Mouse (Mus musculus): ENCODE measurements around the gene Hexa.

The Hexa gene

DNA sequence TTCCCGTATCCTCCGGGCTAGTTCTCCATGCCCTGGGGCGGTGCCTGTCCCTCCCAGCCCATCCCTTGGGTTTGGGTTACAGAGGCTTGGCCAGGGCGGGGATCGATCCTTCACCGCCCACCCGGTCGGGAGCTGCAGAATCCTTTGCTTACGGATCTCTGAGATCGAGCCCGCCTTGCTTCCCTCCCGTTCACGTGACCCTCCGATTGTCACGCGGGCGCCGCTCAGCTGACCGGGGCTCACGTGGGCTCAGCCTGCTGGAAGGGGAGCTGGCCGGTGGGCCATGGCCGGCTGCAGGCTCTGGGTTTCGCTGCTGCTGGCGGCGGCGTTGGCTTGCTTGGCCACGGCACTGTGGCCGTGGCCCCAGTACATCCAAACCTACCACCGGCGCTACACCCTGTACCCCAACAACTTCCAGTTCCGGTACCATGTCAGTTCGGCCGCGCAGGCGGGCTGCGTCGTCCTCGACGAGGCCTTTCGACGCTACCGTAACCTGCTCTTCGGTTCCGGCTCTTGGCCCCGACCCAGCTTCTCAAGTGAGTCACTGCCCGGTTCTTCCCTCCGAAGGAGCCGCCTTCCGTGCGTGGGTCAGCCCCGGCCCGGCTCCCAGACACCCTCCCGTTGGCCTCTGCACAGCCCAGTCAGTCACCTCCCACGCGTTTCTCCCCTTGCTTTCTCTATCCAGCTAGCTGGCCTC, at the start of gene Hexa, which contains the start of gene Tmem202:
Gene Hexa, plus strand, starts transcription at position 100 of the 697 bp plus-strand sequence.
Gene Tmem202, minus strand, starts transcription at position 407 of the 697 bp plus-strand sequence.
- DNase-seq (ENCODE audit: low spot score) = peak; percentile 84

DNA sequence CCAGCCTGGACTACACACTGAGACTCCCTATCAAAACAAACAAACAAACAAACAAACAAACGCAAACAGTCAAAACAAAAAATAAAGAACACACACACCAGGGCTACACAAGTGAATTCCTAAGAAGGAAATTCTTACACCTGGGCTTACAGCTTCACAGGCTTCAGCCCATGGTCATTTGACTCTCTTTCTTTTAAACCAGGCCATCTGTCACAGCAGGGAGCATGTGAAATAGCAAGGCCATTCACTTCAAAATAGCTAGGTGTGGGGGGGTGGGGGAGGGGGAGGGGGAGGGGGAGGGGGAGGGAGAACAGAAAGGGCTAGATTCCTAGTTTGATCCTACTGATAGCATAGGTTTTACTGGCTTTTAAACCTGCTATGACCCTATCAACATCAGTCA, 31.2 kb upstream of the Hexa start:
- no peak for DNase-seq (ENCODE audit: low spot score)

DNA sequence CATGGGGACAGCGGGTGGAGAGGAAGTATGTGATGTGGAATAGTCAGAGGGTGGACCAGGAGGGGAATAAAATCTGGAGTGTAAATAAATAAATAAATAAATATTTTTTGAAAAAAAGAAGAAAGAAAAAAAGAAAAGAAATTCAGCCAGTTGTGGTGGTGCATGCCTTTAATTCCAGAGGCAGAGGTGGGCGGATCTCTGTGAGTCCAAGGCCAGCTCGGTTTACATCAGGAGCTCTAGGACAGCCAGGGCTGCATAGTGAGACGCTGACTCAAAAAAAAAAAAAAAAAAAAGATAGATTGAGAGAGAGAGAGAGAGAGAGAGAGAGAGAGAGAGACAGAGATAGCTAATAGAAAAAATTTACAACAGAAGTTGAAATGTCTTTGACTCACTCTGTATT, 27.0 kb upstream of the Hexa start:
- no peak for DNase-seq (ENCODE audit: low spot score)

DNA sequence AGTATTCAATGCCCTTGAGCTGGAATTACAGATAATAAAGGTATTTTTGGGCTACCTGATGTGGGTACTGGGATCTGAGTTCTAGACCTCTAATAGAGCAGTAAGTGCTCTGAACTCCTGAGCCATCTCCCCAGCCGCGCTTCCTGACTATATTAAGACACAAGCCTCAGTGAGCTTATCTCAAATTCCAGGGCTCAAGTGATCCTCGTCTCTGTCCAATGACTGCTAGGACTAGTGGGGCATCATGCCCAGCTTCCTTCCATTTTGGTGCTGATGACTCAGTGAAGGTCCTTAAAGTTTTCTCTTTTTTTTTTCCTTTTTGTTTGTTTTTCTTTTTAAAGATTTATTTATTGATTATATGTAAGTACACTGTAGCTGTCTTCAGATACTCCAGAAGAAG, 24.3 kb upstream of the Hexa start:
- DNase-seq (ENCODE audit: low spot score) = no peak

DNA sequence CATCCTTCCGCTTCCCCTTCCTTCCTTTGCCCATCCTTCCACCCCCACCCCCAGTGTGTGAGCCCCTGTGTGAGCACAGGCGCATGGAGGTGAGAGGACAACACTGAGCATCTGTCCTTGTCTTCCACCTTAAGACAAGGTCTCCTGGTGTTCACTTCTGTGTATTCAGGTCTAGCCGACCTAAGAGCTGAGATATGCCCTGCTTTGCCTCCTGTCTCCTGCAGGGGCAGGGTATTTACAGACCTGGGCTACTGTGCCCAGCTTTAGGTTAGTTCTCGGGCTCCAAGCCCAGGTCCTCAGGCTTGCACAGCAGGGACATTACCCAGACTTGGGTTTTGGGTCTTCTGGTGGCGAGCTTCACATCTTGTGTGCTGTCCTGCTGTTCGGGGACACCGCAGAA, 22.2 kb upstream of the Hexa start:
- DNase-seq (ENCODE audit: low spot score) = no peak

DNA sequence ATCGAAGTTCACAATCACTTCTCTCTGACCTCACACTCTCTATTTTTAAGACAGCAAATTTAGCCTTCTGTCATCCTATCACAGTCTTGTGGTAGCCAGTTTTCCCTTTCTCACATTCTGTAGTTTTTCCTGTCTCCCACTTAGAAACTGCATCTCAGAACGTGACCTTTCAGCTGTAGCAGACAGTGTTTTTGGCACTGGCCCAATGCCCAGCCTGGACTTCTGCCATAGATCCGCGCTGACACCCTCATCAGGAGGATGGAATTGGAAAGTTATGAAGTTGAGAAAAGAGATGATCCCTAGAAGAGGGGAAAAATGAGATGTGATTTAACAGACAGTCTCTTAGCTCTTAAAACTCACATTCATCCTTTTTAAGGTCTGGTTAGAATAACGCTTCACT, 20.4 kb upstream of the Hexa start:
- no peak for DNase-seq (ENCODE audit: low spot score)

DNA sequence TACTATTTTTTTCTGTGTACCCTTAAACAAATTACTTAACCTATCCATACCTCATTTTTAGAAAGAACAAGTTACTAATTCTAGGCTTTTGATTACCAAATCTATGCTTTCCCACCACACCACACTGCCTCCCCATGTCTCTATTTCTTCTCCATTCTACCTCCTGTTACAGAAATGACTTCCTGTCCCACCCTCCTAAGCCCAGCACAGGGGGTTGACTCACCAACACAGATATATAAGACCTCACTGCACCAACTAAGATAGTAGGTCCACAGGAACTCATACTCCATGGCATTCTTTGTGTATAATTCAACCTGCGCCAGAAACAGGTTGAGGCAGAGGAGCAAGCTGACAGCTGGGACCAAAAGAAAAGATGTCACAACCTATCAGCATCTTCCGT, 19.9 kb upstream of the Hexa start:
- DNase-seq (ENCODE audit: low spot score) = no peak

DNA sequence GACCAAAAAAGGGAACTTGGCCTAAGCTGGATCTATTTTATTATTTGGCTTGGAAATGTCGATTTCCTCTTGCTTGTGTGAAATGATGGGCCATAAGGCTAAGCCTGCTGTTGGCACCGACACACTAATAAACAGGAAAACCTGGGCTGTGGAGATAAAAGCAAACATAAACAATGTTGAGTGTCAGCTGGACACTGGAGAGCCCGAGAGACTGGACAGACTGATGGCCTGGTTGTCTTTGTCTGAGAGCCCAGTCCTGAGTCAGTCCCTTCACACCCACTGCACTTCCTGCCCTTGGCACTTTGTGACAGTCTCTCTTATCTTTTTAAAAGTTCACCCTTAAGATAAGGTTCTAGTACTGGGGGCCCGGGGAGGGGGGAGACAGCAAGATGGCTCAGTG, 16.4 kb upstream of the Hexa start:
- DNase-seq (ENCODE audit: low spot score) = no peak

DNA sequence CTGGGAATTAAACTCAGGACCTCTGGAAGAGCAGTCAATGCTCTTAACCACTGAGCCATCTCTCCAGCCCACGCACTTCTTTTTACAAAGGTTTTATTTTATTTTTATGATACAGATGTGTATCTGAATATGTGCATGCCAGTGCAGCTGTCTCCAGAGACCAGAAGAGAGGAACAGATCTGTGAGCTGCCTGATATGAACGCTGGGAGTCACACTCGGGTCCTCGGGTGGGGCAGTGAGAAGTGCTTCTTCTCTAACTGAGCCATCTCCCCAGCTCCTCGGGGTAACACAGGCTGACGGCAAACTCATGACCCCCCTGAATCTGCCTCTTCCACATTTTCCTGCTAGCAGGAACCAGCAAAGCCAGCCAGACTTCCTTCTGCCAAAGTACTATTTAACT, 12.6 kb upstream of the Hexa start:
- no peak for DNase-seq (ENCODE audit: low spot score)

DNA sequence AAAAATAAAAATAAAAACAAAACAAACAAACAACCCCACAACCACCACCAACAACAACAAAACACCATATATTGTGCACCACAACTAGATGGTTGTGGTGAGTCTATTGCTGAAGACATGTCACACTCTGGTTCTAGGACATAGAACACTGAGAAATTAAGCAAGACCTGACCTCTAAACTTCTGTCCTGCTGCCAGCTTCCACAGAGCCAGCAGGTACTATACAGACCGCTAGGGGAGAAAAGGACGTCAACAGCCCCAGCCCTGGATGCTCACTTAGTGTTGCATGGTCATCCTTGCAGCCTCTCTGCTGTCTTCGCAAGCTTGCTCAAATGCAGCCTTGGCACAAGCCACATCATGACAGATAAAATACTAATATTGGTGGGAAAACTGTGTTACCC, 11.8 kb upstream of the Hexa start:
- DNase-seq (ENCODE audit: low spot score) = no peak

DNA sequence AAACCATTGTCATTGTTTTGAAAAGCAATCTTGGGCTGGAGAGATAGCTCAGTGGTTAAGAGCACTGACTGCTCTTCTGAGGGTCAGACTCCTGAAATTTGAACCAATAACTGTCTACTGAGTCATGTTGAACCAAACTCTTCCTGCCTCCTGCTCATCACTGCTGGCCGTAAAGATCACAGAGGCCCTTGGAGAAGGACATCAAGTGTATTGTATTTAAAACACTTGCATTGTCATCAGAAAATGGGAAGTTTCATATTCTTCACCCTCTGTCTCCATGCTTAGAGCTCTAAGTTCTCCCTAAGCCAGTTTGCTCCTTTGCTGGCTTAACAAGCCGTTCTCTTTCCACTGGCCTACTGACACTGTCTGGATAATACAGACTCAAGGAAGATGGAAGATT, 11.1 kb upstream of the Hexa start:
- no peak for DNase-seq (ENCODE audit: low spot score)

DNA sequence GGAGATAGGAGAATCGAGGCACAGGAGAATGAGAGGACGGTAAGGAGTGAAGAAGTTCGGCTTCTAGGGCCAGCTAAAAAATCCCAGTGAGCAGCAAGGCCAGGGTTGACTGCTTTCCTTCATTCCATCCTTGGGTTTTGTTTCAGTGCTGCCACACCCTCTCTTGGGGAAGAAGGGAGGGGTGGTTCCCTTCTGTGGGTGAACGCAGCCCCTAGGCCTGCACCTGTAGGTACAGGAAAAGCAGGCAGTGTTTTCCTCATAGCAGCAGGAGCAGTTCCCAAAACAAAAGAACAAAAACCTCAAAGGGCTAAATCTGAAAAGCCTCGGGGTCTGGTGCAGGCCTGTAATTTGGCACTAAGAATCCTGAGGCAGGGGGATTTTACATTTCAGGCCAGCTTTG, 7.7 kb upstream of the Hexa start:
- no peak for DNase-seq (ENCODE audit: low spot score)

DNA sequence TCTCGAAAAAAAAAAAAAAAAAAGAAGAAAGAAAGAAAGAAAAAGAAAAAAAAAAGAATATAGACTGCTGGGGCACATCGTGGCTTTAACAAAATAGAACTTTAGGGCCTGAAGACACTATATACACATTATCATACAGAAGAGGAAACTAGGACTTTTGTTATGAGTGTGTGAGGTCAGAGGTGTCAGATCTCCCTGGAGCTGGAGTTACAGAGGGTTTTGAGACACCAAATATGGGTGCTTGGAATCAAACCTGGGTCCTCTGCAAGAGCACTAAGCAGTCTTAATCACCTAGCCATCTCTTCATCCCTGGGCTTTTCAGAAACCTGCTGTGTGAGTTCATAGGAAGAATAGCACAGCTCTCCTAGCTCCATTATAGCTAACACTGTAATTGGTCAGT, 5.9 kb upstream of the Hexa start:
- DNase-seq (ENCODE audit: low spot score) = no peak

DNA sequence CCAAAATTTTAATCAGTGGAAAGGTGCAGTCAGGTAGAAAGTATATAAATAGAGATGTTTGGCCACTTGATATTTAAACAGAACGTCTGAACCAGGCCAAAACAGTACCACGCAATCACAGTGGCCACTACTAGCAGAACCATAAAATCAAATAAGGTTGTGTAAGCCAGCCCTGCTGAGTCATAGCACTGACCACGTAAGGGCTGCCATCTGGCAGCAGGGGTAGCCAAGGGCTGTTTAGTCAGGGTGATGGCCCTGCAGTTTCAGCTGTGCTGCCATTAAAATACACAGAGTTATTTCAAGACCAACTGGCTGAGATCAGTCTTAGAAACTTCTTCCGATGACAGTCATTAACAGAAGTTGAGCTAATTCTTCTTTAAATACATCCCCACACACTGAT, 5.5 kb upstream of the Hexa start:
- DNase-seq (ENCODE audit: low spot score) = no peak

DNA sequence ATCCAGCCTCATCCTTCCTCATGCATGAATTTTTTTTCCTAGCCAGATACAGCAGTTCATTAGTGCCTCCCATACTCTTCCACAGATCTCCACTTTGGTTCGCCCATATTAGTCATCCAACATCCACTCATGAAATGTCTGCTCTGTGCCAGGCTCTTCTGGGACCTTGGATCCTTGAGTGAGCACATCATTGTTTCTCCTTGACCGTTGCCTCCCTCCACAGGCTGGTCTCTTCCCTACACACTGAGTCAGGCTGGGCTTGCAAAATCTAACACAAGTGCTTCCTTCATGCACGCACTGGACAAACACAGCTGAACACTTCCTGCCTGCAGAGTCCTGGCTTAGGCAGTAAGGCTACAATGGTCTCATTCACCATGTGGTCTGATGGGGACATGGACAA, 1.7 kb upstream of the Hexa start:
- DNase-seq (ENCODE audit: low spot score) = peak; percentile 37

DNA sequence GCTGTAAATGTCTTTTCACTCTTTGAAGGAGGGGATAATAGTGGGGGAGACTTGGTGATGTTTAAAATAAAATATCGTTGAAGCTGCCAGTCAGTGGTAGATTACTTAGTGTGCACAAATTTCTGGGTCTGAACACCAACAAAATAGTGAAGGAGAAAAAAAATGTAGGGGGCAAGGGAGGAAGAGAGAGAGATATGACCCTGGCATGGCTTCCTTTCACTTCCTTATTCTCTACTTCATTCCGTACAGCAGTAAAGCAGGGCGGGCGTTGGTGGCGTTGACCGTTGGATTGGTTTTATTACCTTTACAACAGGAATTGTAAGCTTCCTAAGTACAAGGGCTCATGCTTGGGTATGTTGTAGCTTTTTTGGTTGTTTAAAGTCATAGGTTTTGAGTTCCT, 2.3 kb downstream of the Hexa start:
- DNase-seq (ENCODE audit: low spot score) = no peak

DNA sequence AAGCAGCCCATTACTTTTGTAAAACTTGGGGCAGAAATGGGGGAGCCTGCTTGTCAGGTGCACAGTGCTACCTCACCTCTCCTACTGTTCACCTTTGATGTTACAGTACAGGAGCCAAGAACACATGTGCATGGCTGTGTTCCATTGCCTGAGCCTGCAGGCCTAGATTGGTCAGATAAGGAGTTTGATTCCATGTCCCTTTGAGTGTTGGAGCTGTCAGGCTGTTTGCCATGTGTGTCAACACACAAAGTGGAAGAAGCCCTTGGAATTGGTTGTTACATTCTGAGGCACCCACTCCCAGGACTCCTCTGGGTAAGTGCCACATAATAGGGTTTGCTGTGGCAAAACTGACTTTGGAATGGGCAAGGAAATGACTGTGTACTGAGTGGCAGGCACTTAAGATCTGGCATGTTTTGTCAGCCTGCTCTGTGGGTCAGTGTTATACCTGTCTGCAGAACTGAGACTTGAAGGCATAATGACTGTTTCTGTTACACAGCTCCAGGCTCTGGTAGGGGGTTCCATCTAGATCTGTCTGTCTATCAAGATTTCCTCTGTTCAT, 3.5 kb downstream of the Hexa start:
- DNase-seq (ENCODE audit: low spot score) = no peak

DNA sequence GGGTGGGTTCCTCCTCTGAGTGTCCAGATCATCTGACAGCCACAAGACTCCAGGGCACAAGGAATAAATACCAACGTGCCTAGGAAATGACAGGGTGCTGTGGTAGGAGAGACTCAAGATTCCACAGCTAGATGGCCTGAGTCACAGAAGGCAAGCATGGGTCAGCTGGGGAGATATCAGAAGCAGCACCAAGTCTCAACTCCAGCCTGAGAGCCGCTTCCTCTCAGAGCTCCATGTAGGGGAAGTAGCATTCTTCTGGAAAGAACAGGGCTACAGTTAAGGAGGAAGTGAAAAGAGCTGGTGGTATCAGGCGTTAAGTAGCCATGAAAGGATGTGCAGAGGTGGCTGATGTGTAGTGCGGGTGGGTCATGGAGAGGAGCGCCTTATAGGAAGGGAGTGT, 5.4 kb downstream of the Hexa start:
- DNase-seq (ENCODE audit: low spot score) = no peak

DNA sequence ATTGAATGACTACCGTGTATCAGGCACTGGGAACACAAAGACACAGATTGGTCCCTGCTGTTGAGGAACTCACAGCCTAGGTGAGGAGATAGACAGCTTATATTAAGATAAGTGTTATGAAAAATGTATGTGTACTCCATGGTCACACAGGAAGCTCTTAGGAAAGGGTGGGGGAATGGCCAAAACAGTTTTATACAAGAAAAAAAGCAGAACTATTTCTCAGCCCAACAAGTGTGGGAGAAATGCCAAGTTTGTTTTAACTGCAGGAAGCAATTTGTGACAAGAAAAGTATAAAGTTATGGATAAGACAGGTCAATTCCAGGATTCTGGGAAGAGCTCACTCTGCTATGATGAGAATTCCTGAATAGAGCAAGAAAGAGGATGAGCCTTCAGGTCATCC, 8.5 kb downstream of the Hexa start:
- no peak for DNase-seq (ENCODE audit: low spot score)

DNA sequence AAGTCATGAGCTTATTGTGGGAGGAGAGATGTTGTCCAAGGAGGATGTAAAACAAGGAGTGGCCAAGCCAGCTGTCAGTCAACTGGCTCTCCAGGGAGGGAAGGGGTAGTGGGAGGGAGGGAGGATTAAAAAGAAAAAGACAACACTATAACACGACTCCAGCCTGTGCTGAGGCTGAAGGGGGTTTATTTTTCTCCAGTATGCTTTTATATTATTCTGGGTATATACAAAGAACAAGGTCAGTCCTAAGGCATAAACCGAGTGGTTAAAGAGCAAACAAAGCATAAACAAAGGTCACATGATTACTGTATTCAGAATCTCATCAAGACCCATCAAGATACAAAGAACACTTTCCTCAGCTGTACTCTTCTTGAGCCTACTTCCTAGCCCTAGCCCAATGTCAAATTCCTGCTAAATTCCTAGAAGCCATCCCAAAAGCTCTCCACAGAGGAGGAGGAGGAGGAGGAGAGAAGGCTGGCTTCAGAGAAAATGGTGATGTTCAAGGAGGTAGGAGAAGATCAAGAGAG, 9.7 kb downstream of the Hexa start:
- DNase-seq (ENCODE audit: low spot score) = no peak

DNA sequence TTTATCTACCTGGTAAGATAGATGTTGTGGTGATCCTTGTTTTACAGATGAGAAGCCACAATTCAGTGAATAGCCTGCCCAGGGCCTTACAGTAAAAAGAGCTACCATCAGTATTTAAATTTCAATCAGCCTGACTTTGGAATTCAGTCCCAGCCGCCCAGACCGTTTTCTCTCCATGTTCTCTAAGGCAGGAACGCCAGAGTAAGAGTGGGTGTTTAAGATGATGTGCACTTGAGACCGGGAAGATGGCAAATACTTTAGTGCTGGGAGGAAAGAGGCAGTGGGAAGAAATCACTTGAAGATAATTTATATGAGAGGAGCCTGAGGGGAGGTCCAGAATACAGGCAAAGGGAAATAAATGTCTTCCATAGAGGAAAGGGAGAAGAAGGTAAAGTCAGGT, 10.7 kb downstream of the Hexa start:
- DNase-seq (ENCODE audit: low spot score) = no peak

DNA sequence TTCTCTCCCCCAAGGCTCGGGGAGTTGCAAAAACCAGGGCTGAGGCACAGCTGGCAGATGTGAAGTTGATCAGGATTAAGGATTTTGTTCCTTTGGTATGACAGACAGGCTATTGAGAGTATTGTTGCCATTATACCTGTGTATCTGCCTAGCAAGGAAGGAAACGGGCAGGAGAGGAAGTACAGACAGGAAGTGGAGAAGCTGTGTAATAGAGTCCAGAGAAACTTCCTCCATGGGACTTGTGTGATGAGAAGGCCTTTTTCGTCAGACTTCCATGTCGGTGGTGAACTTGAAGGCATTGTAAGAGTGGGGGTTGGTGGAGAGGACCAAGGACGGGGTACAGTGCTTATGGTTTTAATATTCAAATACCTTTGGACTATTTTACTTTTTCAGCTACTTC, 11.7 kb downstream of the Hexa start:
- DNase-seq (ENCODE audit: low spot score) = no peak

DNA sequence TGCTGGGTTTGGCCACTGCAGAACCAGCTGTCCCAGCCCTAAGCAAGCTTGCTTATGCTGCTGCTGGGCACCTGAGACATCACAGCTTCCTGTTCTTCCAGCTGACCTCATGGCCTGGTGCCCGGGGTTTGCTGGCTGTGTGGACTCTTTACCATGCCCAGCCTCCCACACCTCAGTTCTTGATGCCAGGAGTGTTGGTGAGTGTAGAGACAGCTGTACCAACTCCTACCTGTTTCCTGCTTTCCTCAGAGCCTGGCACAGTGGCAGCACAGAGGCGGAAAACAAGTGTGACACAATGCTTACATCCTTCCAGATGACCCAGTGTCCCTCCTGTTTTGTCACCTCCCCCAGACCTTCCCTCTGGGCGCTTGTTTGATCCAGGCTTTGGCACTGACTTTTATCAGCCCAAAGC, 12.3 kb downstream of the Hexa start:
- DNase-seq (ENCODE audit: low spot score) = peak; percentile 41

DNA sequence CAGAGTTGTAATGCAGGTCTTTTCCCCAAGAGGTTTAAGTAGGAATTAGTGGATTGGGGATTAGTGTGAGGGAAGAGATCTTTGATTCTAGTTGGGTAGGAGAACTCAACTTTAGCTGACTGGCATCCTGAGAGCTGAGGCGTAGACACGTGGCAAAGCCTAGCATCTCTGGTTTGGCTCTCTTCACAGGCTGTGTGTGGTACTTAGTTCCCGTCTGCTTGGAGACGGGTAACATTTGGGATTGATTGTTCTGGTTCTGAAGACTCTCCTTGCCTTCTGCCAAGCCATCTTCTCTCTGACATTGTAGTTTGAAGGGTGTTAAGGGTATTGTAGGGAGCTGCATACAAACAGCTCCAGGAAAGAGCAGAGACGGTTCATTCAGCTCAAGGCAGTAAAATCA, 13.3 kb downstream of the Hexa start:
- DNase-seq (ENCODE audit: low spot score) = no peak

Measured in layer of hippocampus, adult 11-12 months (tissue).